Mouse (Mus musculus): ENCODE measurements around the gene Gm9918.
"Not testable (repeated sequence)": the region's sequence is repeated elsewhere in the genome, so short reads cannot be mapped to it uniquely, and the experiment has no call there.

Gene Gm9918

GRCm38 (mm10) chr15:102270274-102270960, at the start of gene Gm9918:
TSS of gene Gm9918 (plus strand) at chr15:102270563.
- no peak for DNase-seq

- DNase-seq, result no peak
Observed at GRCm38 (mm10) chr15:102222386-102222785, 48.0 kb upstream of the Gm9918 start.

DNA sequence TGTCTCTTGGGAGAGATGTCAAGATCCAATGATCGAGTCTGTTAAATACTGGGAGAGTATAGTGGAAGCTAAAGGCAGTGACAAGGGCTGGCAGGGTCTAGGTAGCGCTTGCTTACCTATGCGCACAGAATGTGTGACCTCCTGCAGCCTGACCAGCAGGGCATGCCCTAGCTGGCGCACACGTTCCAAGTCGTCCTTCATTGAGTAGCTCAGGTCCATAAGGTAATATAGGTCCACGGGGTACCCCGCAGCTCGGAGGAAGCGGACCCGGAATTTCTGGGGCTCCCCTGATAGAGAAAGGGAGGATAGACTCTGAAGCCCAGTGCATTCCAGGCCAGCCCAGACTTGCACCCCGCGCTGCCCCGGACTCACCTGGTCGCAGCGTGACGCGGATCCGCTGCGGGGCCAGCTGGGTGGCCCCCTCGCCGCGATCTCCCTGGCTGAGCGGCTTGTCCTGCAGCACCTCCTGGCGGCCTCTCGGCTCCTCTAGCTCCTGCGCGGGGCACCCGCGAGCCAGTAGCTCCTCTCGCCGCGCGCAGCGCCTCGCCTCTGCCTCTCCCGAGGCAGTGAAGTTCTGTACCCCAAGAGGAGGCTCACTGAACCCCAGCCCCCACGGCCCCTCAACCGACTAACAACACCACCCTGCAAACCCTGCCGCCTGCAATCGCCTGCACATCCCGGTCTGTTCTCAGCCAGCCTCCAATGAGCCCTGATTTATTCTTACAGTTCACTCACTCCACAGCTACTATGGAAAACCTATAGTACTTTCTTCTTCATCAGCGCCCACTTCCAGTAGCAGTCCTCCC, 46.0 kb upstream of the Gm9918 start:
- DNase-seq, result peak; percentile 79

GRCm38 (mm10) chr15:102224992-102225617, 45.3 kb upstream of the Gm9918 start:
- DNase-seq, result no peak

- not testable (repeated sequence) for DNase-seq
Observed at GRCm38 (mm10) chr15:102225619-102226018, 44.7 kb upstream of the Gm9918 start.

- no peak for DNase-seq
Observed at GRCm38 (mm10) chr15:102230408-102231321, 39.7 kb upstream of the Gm9918 start.

DNA sequence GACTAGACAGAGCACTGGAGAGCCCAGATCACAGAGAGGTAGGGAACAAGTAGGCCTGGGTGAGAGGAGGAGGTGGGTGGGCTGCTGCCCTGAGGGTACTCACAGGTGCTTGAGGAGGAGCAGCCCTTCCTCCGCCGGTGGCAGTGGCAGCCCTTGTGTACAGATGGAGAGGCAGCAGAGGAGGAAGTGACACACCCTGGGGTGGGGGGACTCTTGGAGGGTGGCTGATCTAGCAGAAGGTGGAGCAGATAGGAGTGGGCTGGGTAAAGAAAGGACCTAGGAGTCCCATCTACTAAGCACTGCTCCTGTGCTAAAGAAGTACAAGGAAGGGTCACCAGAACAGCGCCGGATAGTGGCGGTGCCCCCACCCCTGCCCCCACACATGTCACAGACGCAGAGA, 38.6 kb upstream of the Gm9918 start, which contains the start of gene Itgb7:
Itgb7 (minus strand) TSS at position 197 of the 400 bp plus-strand sequence.
- DNase-seq, result no peak

GRCm38 (mm10) chr15:102232764-102233163, 37.6 kb upstream of the Gm9918 start:
- no peak for DNase-seq

DNA sequence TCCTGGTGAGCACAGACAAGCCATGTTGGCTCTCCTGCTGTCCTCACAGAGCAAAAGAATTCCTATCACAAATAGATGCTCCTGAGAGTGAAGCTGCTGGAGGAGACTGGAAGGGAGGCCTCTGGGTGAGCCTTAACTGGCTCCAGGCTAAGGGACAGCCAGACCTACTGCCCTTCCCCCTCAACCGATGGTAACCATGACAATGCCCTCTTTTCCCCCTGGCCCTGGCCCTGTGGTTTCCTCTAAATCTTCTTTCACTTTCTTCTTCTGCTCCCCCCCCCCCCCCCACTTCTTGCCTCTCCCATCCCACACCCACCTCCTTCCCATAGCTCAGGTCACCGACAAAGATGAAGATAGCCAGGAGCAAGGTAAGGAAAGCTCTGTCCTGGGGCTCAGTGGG, 36.5 kb upstream of the Gm9918 start:
- DNase-seq, result no peak

DNA sequence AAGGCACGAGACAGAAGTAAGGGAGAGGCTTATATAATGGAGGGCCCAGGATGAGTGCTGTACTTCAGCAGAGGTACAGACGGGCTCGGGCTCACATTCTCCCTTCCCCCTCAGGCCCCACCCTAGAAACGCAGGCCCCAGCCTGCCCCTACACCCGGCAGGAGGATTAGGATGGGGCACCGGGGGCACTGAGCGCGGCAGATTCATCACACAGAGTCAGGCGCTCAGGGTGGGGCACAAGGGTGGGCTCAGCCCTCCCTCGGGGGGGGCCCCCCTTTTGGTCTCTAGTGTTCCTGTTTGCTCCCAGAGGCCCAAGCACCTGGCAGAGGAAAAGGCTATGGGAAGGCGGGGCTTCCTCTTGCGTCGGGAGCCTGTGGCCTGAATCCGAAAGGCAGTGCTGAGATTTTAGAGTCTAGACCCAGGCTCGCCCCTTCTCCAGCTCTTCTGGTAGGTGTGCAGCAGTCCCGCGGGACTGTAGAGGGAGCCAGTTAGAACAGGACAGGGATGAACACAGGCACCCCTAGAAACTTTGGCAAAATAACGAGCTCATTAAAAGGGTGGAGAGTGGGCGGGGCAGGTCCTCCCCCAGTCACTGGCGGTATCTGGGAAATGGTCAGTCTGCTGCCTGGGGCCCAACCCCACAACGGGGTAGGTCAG, 34.9 kb upstream of the Gm9918 start:
- peak; percentile 53 for DNase-seq

GRCm38 (mm10) chr15:102238543-102239259, 31.7 kb upstream of the Gm9918 start:
- no peak for DNase-seq

DNA sequence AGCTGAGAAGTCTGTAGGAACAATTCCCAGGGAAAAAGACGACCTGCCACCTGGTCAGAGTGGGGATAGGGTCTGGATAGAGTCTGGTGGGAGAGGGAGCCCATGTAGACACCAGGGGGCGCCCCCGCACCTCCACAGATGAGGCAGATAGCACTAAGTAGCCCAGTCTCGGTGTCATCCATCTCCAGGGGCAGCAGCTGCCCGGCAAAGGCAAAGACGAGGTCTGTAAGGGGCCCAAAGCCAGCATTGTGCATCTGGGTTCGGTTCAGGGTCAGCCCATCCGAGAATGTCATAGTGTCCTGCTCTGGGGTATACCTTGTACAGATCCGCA, 31.1 kb upstream of the Gm9918 start:
- peak; percentile 85 for DNase-seq

DNA sequence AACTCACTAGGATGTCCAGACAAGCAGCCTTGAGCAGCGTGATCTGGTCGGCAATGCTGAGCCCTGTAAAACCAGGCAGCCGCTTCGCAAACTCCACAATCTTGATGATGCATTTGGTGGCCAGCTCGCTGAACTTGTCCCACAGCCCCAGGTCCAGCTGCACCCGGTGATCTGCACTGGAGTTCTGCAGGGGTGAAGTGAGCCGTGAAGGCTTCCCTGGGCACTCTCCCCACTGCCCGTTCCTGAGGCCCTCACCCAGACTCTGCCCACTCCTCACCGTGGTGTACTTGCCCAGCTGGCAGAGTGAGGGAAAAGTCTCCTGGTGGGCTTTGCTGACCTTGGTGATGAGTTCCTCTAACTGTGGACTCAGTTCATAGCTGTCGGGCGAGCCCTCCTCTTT, 30.5 kb upstream of the Gm9918 start:
- DNase-seq, result no peak

- DNase-seq, result peak; percentile 69
Observed at GRCm38 (mm10) chr15:102240607-102241006, 29.8 kb upstream of the Gm9918 start.

GRCm38 (mm10) chr15:102242404-102243228, 27.7 kb upstream of the Gm9918 start:
- no peak for DNase-seq

GRCm38 (mm10) chr15:102243229-102244190, 26.9 kb upstream of the Gm9918 start:
- DNase-seq, result peak; percentile 55

DNA sequence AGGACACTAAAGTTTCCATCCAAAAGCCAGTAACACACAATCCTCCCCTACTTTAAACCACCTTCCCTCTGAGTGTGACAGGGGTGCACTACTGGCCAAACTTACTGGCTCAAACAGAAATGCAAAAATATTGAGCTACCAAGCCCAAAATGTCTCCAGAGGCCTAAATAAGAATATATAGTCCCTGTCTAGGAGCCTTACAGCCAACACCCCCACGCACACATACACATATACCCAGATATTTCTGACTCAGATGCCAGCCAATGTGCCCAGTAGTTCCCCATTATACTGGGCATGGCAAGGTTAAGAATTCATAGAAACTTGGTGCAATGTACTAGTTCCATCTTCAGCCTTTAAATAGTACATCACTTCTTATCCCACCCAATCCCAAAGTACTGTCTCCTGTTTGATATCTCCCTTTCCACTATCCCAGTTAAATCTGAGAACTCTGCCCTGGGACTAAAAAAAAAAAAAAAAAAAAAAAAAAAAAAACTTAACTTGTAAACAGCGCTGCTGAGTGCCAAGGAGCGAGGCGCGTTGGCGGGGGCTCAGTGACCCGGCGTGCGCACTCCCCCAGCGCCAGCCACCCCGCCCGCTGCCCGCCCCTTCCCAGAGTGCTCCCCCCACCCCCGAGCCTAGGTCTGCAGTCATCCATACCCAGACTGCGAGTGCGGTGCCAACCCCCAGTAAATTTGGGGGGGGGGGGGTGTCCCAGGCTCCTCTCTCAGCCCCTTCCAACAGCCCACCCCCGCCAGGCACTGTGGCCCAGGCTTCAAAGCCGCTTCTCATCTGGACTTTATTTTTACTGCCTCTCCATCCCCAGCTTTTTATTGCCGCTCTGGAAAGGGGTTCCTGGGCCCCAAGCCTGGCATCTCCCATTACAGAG, 25.8 kb upstream of the Gm9918 start:
- no peak for DNase-seq

- DNase-seq, result no peak
Observed at GRCm38 (mm10) chr15:102245461-102245881, 24.9 kb upstream of the Gm9918 start.

Data from kidney, adult 9 months (tissue).